Mouse (Mus musculus) thymus, adult 2 months (tissue): ENCODE results near the gene Tenm4. TPM values are rescaled to one million over a fixed set of nuclear protein-coding genes. Genes with fewer than 3 reads are reported as not detected.

ENCODE experiments used
- DNase-seq: peaks from one replicate; pipeline ENCODE4 v3.0.0; 2021
- H3K27ac ChIP-seq: fragments of 200-500 bp; 2 replicates; pipeline ENCODE4 v1.5.1; 2012; ENCODE audit warnings: low read length, control low read depth; ENCODE audit not compliant: control insufficient read depth, insufficient read depth
- H3K27me3 ChIP-seq: fragments of 200-500 bp; 2 replicates; pipeline ENCODE4 v1.6.1; 2012; ENCODE audit warnings: mild to moderate bottlenecking, low read length, moderate library complexity, mixed read lengths; ENCODE audit not compliant: control insufficient read depth, insufficient read depth
- H3K36me3 ChIP-seq: fragments of 200-500 bp; 2 replicates; pipeline ENCODE4 v1.6.1; 2012; ENCODE audit warnings: mild to moderate bottlenecking, low read length, moderate library complexity; ENCODE audit not compliant: control insufficient read depth, insufficient read depth
- H3K4me1 ChIP-seq: fragments of 200-500 bp; replicated peaks from 2 replicates; pipeline ENCODE4 v1.6.1; 2012; ENCODE audit warnings: low read length; ENCODE audit not compliant: control insufficient read depth, insufficient read depth
- H3K4me3 ChIP-seq: fragments of 200-500 bp; 2 replicates; pipeline ENCODE4 v1.5.1; 2012; ENCODE audit warnings: mild to moderate bottlenecking, low read length, control low read depth, moderate library complexity; ENCODE audit not compliant: control insufficient read depth, insufficient read depth
- CTCF ChIP-seq: fragments of 200-500 bp; IDR thresholded peaks from 2 replicates; pipeline ENCODE4 v1.5.1; 2012; ENCODE audit warnings: mild to moderate bottlenecking, control low read depth, low read length, moderate library complexity, borderline replicate concordance; ENCODE audit not compliant: control insufficient read depth, poor library complexity, insufficient read depth; ENCODE audit errors: extremely low read depth
- POLR2A ChIP-seq: fragments of 200-500 bp; IDR thresholded peaks from 2 replicates; pipeline ENCODE4 v1.6.1; 2012; ENCODE audit warnings: mild to moderate bottlenecking, low read length, control low read depth, moderate library complexity; ENCODE audit not compliant: control insufficient read depth, poor library complexity, insufficient read depth; ENCODE audit errors: extremely low read depth
- WGBS: fragments of 180-500 bp; shearing (Covaris S2); methylation state at CpG from one replicate; pipeline ENCODE4 v1.1.7; 2018; 5-methylcytosine and 5-hydroxymethylcytosine counted together
- polyA plus RNA-seq: library from polyadenylated mRNA; depleted of rRNA; stranded (reverse); fragments of >200 nt; gene quantifications from 2 replicates; pipeline ENCODE4 v1.2.3, GENCODE M21; 2012

The Tenm4 gene
- polyA plus RNA-seq, 1 experiment, result 2.7 TPM

GRCm38 (mm10) chr7:96796033-96796741 lies 625.1 kb downstream of the Tenm4 start:
- no peak overlapping the region for H3K4me3 ChIP-seq
- no peaks in the 10 kb centered on the region for H3K36me3 ChIP-seq
- H3K4me1 ChIP-seq, result no peaks in the 10 kb centered on the region
- DNase-seq, result no peak
- H3K27ac ChIP-seq, result no peak overlapping the region
- TF ChIP-seq CTCF (no peak), POLR2A (no peak)
- 81% methylated on average over 9 of the region's 9 CpGs for WGBS
- no peaks in the 10 kb centered on the region for H3K27me3 ChIP-seq

GRCm38 (mm10) chr7:96796788-96797485 lies 625.9 kb downstream of the Tenm4 start:
- 94% methylated on average over 20 of the region's 20 CpGs for WGBS
- TF ChIP-seq POLR2A, result no peak
- TF ChIP-seq CTCF, result no peak
- no peaks in the 10 kb centered on the region for H3K4me1 ChIP-seq
- no peak overlapping the region for H3K4me3 ChIP-seq
- DNase-seq, result no peak
- H3K27me3 ChIP-seq, result no peaks in the 10 kb centered on the region
- no peak overlapping the region for H3K27ac ChIP-seq
- no peaks in the 10 kb centered on the region for H3K36me3 ChIP-seq

- no peaks in the 10 kb centered on the region for H3K36me3 ChIP-seq
- H3K27ac ChIP-seq, result no peak overlapping the region
- DNase-seq, result no peak
- WGBS, result 89% methylated on average over 13 of the region's 13 CpGs
- H3K27me3 ChIP-seq, result no peaks in the 10 kb centered on the region
- H3K4me3 ChIP-seq, result no peak overlapping the region
- TF ChIP-seq CTCF, result no peak
- no peaks in the 10 kb centered on the region for H3K4me1 ChIP-seq
Measured at GRCm38 (mm10) chr7:96797716-96798332, 626.8 kb downstream of the Tenm4 start.

DNA sequence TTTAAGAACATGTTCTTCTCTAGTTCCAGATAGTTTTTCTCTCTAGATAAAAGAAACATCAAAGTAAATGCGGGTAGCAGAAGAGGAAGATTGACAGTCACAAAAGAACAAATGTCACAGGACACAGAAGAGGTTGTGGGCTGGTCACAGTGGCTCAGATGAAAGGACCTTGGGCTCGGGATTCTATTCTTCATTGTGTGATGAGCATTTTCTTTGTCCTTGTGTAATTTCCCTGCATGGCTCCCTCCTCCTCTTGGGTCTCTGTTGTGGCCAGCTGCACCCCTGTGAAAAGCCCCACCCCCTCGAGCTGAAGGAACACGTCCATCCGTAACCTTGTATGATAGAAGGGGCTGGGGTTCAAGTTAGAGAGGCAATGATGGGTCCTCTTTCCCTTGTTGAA lies 628.8 kb downstream of the Tenm4 start:
- 52% methylated on average over 5 of the region's 5 CpGs for WGBS
- TF ChIP-seq CTCF, result no peak
- TF ChIP-seq POLR2A, result no peak
- H3K36me3 ChIP-seq, result no peaks in the 10 kb centered on the region
- no peak overlapping the region for H3K27ac ChIP-seq
- H3K27me3 ChIP-seq, result no peaks in the 10 kb centered on the region
- H3K4me1 ChIP-seq, result no peaks in the 10 kb centered on the region
- no peak overlapping the region for H3K4me3 ChIP-seq
- no peak for DNase-seq

- no peak overlapping the region for H3K4me3 ChIP-seq
- no peaks in the 10 kb centered on the region for H3K36me3 ChIP-seq
- H3K4me1 ChIP-seq, result no peaks in the 10 kb centered on the region
- H3K27ac ChIP-seq, result no peak overlapping the region
- TF ChIP-seq POLR2A (no peak), CTCF (no peak)
- no peak for DNase-seq
- H3K27me3 ChIP-seq, result no peaks in the 10 kb centered on the region
- 60% methylated on average over 9 of the region's 9 CpGs for WGBS
Measured at GRCm38 (mm10) chr7:96801368-96801767, 630.3 kb downstream of the Tenm4 start.

DNA sequence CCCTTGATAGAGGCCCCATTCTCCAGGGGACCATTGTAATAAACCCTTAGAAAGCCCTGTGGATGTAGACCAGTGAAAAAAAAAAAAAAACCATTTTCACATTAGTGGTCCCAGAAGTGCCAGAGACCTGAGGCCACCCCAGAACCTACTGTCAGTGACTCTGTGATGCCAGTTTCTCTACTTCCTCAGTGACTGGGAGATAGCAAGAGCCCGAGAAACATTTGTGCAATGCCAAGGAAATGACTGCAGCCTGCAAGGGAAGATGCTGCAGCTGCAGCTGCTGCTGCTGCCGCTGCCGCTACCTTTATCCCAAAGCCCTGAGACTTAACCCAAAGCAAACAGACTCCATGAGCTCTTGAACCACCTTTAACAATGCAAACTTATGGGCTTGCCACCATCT lies 631.2 kb downstream of the Tenm4 start:
- 90% methylated on average over 3 of the region's 3 CpGs for WGBS
- Histone ChIP-seq H3K4me1 (no peaks in the 10 kb centered on the region), H3K27ac (no peak overlapping the region), H3K27me3 (no peaks in the 10 kb centered on the region), H3K4me3 (no peak overlapping the region), H3K36me3 (no peaks in the 10 kb centered on the region)
- DNase-seq, result no peak
- TF ChIP-seq POLR2A, result no peak
- TF ChIP-seq CTCF, result no peak
